In the genomic region with DNA sequence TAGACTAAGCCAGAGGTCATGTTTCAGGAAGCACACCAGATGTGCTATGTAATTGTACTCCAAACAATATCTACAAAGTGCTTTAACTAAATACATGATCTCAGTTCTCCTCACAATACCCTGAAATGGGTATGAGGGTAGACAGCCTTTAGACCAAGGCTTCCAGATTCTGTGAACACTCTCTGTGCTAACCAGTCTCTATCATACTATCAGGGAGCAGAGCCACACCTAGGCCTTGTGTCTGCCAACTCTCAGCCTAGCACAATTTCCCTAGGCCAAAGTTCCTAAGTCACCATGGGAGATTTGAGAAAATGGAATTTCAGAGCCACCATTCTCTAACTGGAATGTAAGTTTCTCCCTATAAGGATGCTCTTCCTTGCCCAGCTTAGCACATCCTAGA, we compare ENCODE assay signal across 24 mouse cellular contexts.
A peak's percentile ranks its signal among the peaks of the same experiment; 100 is the strongest.
DNase-seq lines count a peak whose midpoint lies in the region; ATAC-seq and TF ChIP-seq lines count a peak whose summit lies in the region.
"Had no signal": no experiment of that assay in that cellular context is flagged by ENCODE, and none has a peak within 500 bp of the region (broad histone marks: within the 10 kb centered on the region; RNA-seq: fewer than 3 reads in every experiment).

No protein-coding gene starts in this region.

- no peak overlapping the region for H3K4me2 ChIP-seq in kidney, postnatal 0 days (ENCODE audit: low read length)
- H3K4me2 ChIP-seq in midbrain, embryonic 11.5 days: no peak overlapping the region
- H3K4me2 ChIP-seq in midbrain, embryonic 14.5 days (ENCODE audit: low read length): no peak overlapping the region
- H3K4me2 ChIP-seq in limb, embryonic 12.5 days: no peak overlapping the region
- no peak overlapping the region for H3K4me2 ChIP-seq in neural tube, embryonic 15.5 days
- H3K4me2 ChIP-seq: forebrain, embryonic 12.5 days; hindbrain, embryonic 15.5 days; kidney, embryonic 15.5 days; midbrain, embryonic 12.5 days; neural tube, embryonic 13.5 days had no signal

- no peak overlapping the region for H3K9ac ChIP-seq in kidney, postnatal 0 days (ENCODE audit: low read depth, low read length)
- no peak overlapping the region for H3K9ac ChIP-seq in midbrain, embryonic 11.5 days (ENCODE audit: low read length)
- H3K9ac ChIP-seq in midbrain, embryonic 14.5 days (replicated peaks; ENCODE audit: low read length): no peak overlapping the region
- H3K9ac ChIP-seq in limb, embryonic 12.5 days (replicated peaks): no peak overlapping the region
- H3K9ac ChIP-seq in neural tube, embryonic 15.5 days (replicated peaks): no peak overlapping the region
- H3K9ac ChIP-seq: forebrain, embryonic 12.5 days; forebrain, postnatal 0 days; hindbrain, embryonic 15.5 days; kidney, embryonic 15.5 days; midbrain, embryonic 12.5 days; neural tube, embryonic 13.5 days had no signal

- no peak overlapping the region for H3K27ac ChIP-seq in kidney, postnatal 0 days
- H3K27ac ChIP-seq in midbrain, embryonic 11.5 days (ENCODE audit: low read depth, low read length): no peak overlapping the region
- H3K27ac ChIP-seq in midbrain, embryonic 14.5 days (replicated peaks; ENCODE audit: low read depth, low read length): no peak overlapping the region
- H3K27ac ChIP-seq in limb, embryonic 12.5 days: peak overlapping the region; percentile 43; the same call in 1 of the 2 replicates
- no peak overlapping the region for H3K27ac ChIP-seq in neural tube, embryonic 15.5 days (replicated peaks)
- H3K27ac ChIP-seq: forebrain, embryonic 12.5 days; hindbrain, embryonic 15.5 days; kidney, embryonic 15.5 days; midbrain, embryonic 12.5 days; neural tube, embryonic 13.5 days had no signal

- H3K4me3 ChIP-seq in kidney, postnatal 0 days (replicated peaks; ENCODE audit: low read depth, low read length): no peak overlapping the region
- no peak overlapping the region for H3K4me3 ChIP-seq in midbrain, embryonic 11.5 days (ENCODE audit: low read depth, low read length)
- H3K4me3 ChIP-seq in midbrain, embryonic 14.5 days (replicated peaks; ENCODE audit: low read depth, low read length): no peak overlapping the region
- H3K4me3 ChIP-seq in limb, embryonic 12.5 days (replicated peaks): no peak overlapping the region
- no peak overlapping the region for H3K4me3 ChIP-seq in neural tube, embryonic 15.5 days (replicated peaks)
- H3K4me3 ChIP-seq: erythroblast, embryonic 14.5 days; forebrain, embryonic 12.5 days; hindbrain, embryonic 10.5 days; hindbrain, embryonic 15.5 days; kidney, embryonic 15.5 days; midbrain, embryonic 12.5 days; neural tube, embryonic 13.5 days had no signal

- no peaks in the 10 kb centered on the region for H3K9me3 ChIP-seq in kidney, postnatal 0 days (replicated peaks; ENCODE audit: low read length)
- no peaks in the 10 kb centered on the region for H3K9me3 ChIP-seq in midbrain, embryonic 11.5 days (ENCODE audit: control insufficient read depth, low read length)
- no peaks in the 10 kb centered on the region for H3K9me3 ChIP-seq in midbrain, embryonic 14.5 days (ENCODE audit: control insufficient read depth, low read length)
- H3K9me3 ChIP-seq in limb, embryonic 12.5 days: no peaks in the 10 kb centered on the region
- H3K9me3 ChIP-seq in neural tube, embryonic 15.5 days (replicated peaks): no peaks in the 10 kb centered on the region
- H3K9me3 ChIP-seq: forebrain, embryonic 12.5 days; hindbrain, embryonic 10.5 days; hindbrain, embryonic 15.5 days; kidney, embryonic 15.5 days; midbrain, embryonic 12.5 days; neural tube, embryonic 13.5 days had no signal

- 0 out of 2 replicates have a peak, but pooled peaks cover 5% of the 10 kb centered on the region for H3K4me1 ChIP-seq in kidney, postnatal 0 days (replicated peaks; ENCODE audit: insufficient read depth, low read length)
- H3K4me1 ChIP-seq in midbrain, embryonic 11.5 days (ENCODE audit: control insufficient read depth, insufficient read depth, low read length): peaks cover 13% of the 10 kb centered on the region
- peaks cover 10% of the 10 kb centered on the region; the same call in 1 of the 2 replicates for H3K4me1 ChIP-seq in midbrain, embryonic 14.5 days (ENCODE audit: control insufficient read depth, insufficient read depth, low read length)
- H3K4me1 ChIP-seq in limb, embryonic 12.5 days (replicated peaks): peaks cover 23% of the 10 kb centered on the region
- peaks cover 19% of the 10 kb centered on the region for H3K4me1 ChIP-seq in neural tube, embryonic 15.5 days
- H3K4me1 ChIP-seq: hindbrain, embryonic 15.5 days had no signal

- no peaks in the 10 kb centered on the region for H3K36me3 ChIP-seq in kidney, postnatal 0 days (ENCODE audit: insufficient read depth, low read length)
- no peaks in the 10 kb centered on the region for H3K36me3 ChIP-seq in midbrain, embryonic 11.5 days (ENCODE audit: control insufficient read depth, insufficient read depth, low read length)
- no peaks in the 10 kb centered on the region for H3K36me3 ChIP-seq in midbrain, embryonic 14.5 days (ENCODE audit: control insufficient read depth, insufficient read depth, low read length)
- H3K36me3 ChIP-seq in limb, embryonic 12.5 days: 0 out of 2 replicates have a peak, but pooled peaks cover 5% of the 10 kb centered on the region
- no peaks in the 10 kb centered on the region for H3K36me3 ChIP-seq in neural tube, embryonic 15.5 days
- H3K36me3 ChIP-seq: forebrain, embryonic 12.5 days; hindbrain, embryonic 10.5 days; hindbrain, embryonic 15.5 days; kidney, embryonic 15.5 days; midbrain, embryonic 12.5 days; neural tube, embryonic 13.5 days had no signal

- H3K27me3 ChIP-seq in kidney, postnatal 0 days (ENCODE audit: insufficient read depth, low read length): no peaks in the 10 kb centered on the region
- H3K27me3 ChIP-seq in midbrain, embryonic 11.5 days (ENCODE audit: control insufficient read depth, insufficient read depth, low read length): no peaks in the 10 kb centered on the region; the same call in 1 of the 2 replicates
- H3K27me3 ChIP-seq in midbrain, embryonic 14.5 days (ENCODE audit: control insufficient read depth, insufficient read depth, low read length): no peaks in the 10 kb centered on the region
- no peaks in the 10 kb centered on the region; the same call in 1 of the 2 replicates for H3K27me3 ChIP-seq in limb, embryonic 12.5 days
- H3K27me3 ChIP-seq in neural tube, embryonic 15.5 days (replicated peaks): no peaks in the 10 kb centered on the region
- H3K27me3 ChIP-seq: hindbrain, embryonic 15.5 days; kidney, embryonic 15.5 days; Patski had no signal

- DNase-seq in kidney, postnatal 0 days (ENCODE audit: low spot score): peak; percentile 9
- no peak for DNase-seq in kidney, postnatal 4 days
- peak; percentile 82 for DNase-seq in midbrain, embryonic 11.5 days (ENCODE audit: low spot score, missing footprints)
- no peak for DNase-seq in midbrain, embryonic 14.5 days
- no peak for DNase-seq in embryo, embryonic 11 days
- DNase-seq: cerebellum, adult 11 months; cerebellum, adult 9-10 months; forebrain, postnatal 0 days; gastrocnemius, postnatal 10 days; heart, postnatal 14 days; kidney, postnatal 36 days; liver; thymus, adult 2 months; thymus, postnatal 36 days had no signal

- TF ChIP-seq CTCF in kidney, postnatal 0 days (IDR thresholded peaks at IDR 0.05; ENCODE audit: low read depth): no peak

- ATAC-seq in kidney, postnatal 0 days (replicated peaks; ENCODE audit: low FRiP score, low read depth): no peak
- ATAC-seq in midbrain, embryonic 11.5 days (ENCODE audit: low FRiP score): no peak
- ATAC-seq in midbrain, embryonic 14.5 days (ENCODE audit: low FRiP score, low TSS enrichment): no peak
- no peak for ATAC-seq in limb, embryonic 12.5 days (ENCODE audit: insufficient number of reproducible peaks, insufficient read depth, low FRiP score, low TSS enrichment, low read depth)
- ATAC-seq in neural tube, embryonic 15.5 days (ENCODE audit: low FRiP score): no peak
- ATAC-seq: forebrain, postnatal 0 days had no signal

Comparison
In these comparisons a context has a peak if more than half of its experiments do, and no peak if none do; other contexts are left out.
1. DNase-seq: peak in kidney, postnatal 0 days (single experiment) and midbrain, embryonic 11.5 days (single experiment); none in kidney, postnatal 4 days (0 of 2), midbrain, embryonic 14.5 days (single experiment) and embryo, embryonic 11 days (single experiment).